Mouse (Mus musculus) heart, adult 9 months (tissue): ENCODE results near the gene Tex13c2.

Source experiments
- DNase-seq, 2 experiments: peaks; one replicate each; pipeline ENCODE4 v3.0.0; 2022; ENCODE audit warnings: low spot score in 2 of 2

The Tex13c2 gene

GRCm38 (mm10) chrX:42489446-42489845, at the start of gene Tex13c2:
Gene Tex13c2, plus strand, starts transcription at chrX:42489691.
- no peak for DNase-seq

GRCm38 (mm10) chrX:42450305-42450704, 39.2 kb upstream of the Tex13c2 start:
- no peak for DNase-seq

- no peak for DNase-seq
Measured at GRCm38 (mm10) chrX:42453001-42453400, 36.5 kb upstream of the Tex13c2 start.

- DNase-seq = no peak
Measured at GRCm38 (mm10) chrX:42454533-42454932, 35.0 kb upstream of the Tex13c2 start.

- DNase-seq = no peak
Measured at GRCm38 (mm10) chrX:42490336-42490735, 845 bp downstream of the Tex13c2 start.

- no peak for DNase-seq
Measured at GRCm38 (mm10) chrX:42500538-42500937, 11.0 kb downstream of the Tex13c2 start.

- no peak for DNase-seq
Measured at GRCm38 (mm10) chrX:42502291-42503043, 13.0 kb downstream of the Tex13c2 start, which contains the start of gene Sh2d1a. Gene Sh2d1a, plus strand, starts transcription at chrX:42502453.

GRCm38 (mm10) chrX:42511105-42511504, 21.6 kb downstream of the Tex13c2 start:
- no peak for DNase-seq

GRCm38 (mm10) chrX:42512567-42512966, 23.1 kb downstream of the Tex13c2 start:
- no peak for DNase-seq

- DNase-seq = no peak
Measured at GRCm38 (mm10) chrX:42522868-42523267, 33.4 kb downstream of the Tex13c2 start.

GRCm38 (mm10) chrX:42530703-42531102, 41.2 kb downstream of the Tex13c2 start:
- no peak for DNase-seq

GRCm38 (mm10) chrX:42540030-42540755, 50.7 kb downstream of the Tex13c2 start:
- peak; percentile 1 to 2 for DNase-seq

GRCm38 (mm10) chrX:42540756-42541053, 51.2 kb downstream of the Tex13c2 start:
- peak; percentile 10 to 58 for DNase-seq
